In genomic region chr14:25361129-25361528, GRCm38 (mm10) we compare ENCODE assay signal across 27 mouse cellular contexts.
DNase-seq lines count a peak whose midpoint lies in the region; ATAC-seq and TF ChIP-seq lines count a peak whose summit lies in the region.
"Had no signal": no experiment of that assay in that cellular context is flagged by ENCODE, and none has a peak within 500 bp of the region (broad histone marks: within the 10 kb centered on the region; RNA-seq: fewer than 3 reads in every experiment).

No protein-coding gene starts in this region.

- no peak overlapping the region for H3K4me3 ChIP-seq in hindbrain, embryonic 13.5 days
- H3K4me3 ChIP-seq in hindbrain, embryonic 11.5 days (ENCODE audit: low read depth, low read length): no peak overlapping the region
- no peak overlapping the region for H3K4me3 ChIP-seq in midbrain, embryonic 14.5 days (replicated peaks; ENCODE audit: low read depth, low read length)
- no peak overlapping the region for H3K4me3 ChIP-seq in midbrain, postnatal 0 days (ENCODE audit: low read depth, low read length)
- H3K4me3 ChIP-seq in embryonic facial prominence, embryonic 15.5 days (replicated peaks): no peak overlapping the region
- H3K4me3 ChIP-seq: embryonic facial prominence, embryonic 12.5 days; heart, adult 2 months; heart, embryonic 10.5 days; heart, embryonic 13.5 days; hindbrain, embryonic 12.5 days had no signal

- H3K4me1 ChIP-seq in hindbrain, embryonic 13.5 days (replicated peaks): peaks cover 19% of the 10 kb centered on the region
- no peaks in the 10 kb centered on the region for H3K4me1 ChIP-seq in hindbrain, embryonic 11.5 days (replicated peaks; ENCODE audit: control insufficient read depth, insufficient read depth, low read length)
- peaks cover 10% of the 10 kb centered on the region; the same call in 1 of the 2 replicates for H3K4me1 ChIP-seq in midbrain, embryonic 14.5 days (ENCODE audit: control insufficient read depth, insufficient read depth, low read length)
- H3K4me1 ChIP-seq in midbrain, postnatal 0 days (ENCODE audit: insufficient read depth, low read length): no peaks in the 10 kb centered on the region
- H3K4me1 ChIP-seq in embryonic facial prominence, embryonic 15.5 days: peaks cover 45% of the 10 kb centered on the region

- ATAC-seq in hindbrain, embryonic 13.5 days (ENCODE audit: low FRiP score): no peak
- ATAC-seq in hindbrain, embryonic 11.5 days (ENCODE audit: low FRiP score): no peak
- no peak for ATAC-seq in midbrain, embryonic 14.5 days (ENCODE audit: low FRiP score, low TSS enrichment)
- ATAC-seq in midbrain, postnatal 0 days (ENCODE audit: low FRiP score): no peak
- ATAC-seq in embryonic facial prominence, embryonic 15.5 days (ENCODE audit: insufficient number of reproducible peaks, low FRiP score, low TSS enrichment, low read depth): no peak
- ATAC-seq: forebrain, embryonic 14.5 days; hindbrain, embryonic 16.5 days; intestine, embryonic 16.5 days had no signal

- H3K4me2 ChIP-seq in hindbrain, embryonic 13.5 days: no peak overlapping the region
- no peak overlapping the region for H3K4me2 ChIP-seq in hindbrain, embryonic 11.5 days (replicated peaks; ENCODE audit: low read depth, low read length)
- no peak overlapping the region for H3K4me2 ChIP-seq in midbrain, embryonic 14.5 days (ENCODE audit: low read length)
- H3K4me2 ChIP-seq in midbrain, postnatal 0 days (ENCODE audit: low read depth, low read length, poor library complexity, severe bottlenecking): no peak overlapping the region
- H3K4me2 ChIP-seq in embryonic facial prominence, embryonic 15.5 days (replicated peaks): no peak overlapping the region
- H3K4me2 ChIP-seq: embryonic facial prominence, embryonic 12.5 days; heart, embryonic 13.5 days; hindbrain, embryonic 12.5 days had no signal

- H3K36me3 ChIP-seq in hindbrain, embryonic 13.5 days: no peaks in the 10 kb centered on the region
- no peaks in the 10 kb centered on the region for H3K36me3 ChIP-seq in hindbrain, embryonic 11.5 days (ENCODE audit: control insufficient read depth, insufficient read depth, low read length)
- no peaks in the 10 kb centered on the region for H3K36me3 ChIP-seq in midbrain, embryonic 14.5 days (ENCODE audit: control insufficient read depth, insufficient read depth, low read length)
- H3K36me3 ChIP-seq in midbrain, postnatal 0 days (ENCODE audit: insufficient read depth, low read length): no peaks in the 10 kb centered on the region
- H3K36me3 ChIP-seq in embryonic facial prominence, embryonic 15.5 days: no peaks in the 10 kb centered on the region
- H3K36me3 ChIP-seq: embryonic facial prominence, embryonic 12.5 days; G1E; heart, embryonic 10.5 days; heart, embryonic 13.5 days; hindbrain, embryonic 12.5 days had no signal

- 0 out of 2 replicates have a peak overlapping the region, but pooled peaks have one; percentile 18 for H3K27ac ChIP-seq in hindbrain, embryonic 13.5 days
- H3K27ac ChIP-seq in hindbrain, embryonic 11.5 days (ENCODE audit: low read depth, low read length): no peak overlapping the region
- 0 out of 2 replicates have a peak overlapping the region, but pooled peaks have one; percentile 13 for H3K27ac ChIP-seq in midbrain, embryonic 14.5 days (replicated peaks; ENCODE audit: low read depth, low read length)
- no peak overlapping the region for H3K27ac ChIP-seq in midbrain, postnatal 0 days (ENCODE audit: low read depth, low read length)
- peak overlapping the region; percentile 13 for H3K27ac ChIP-seq in embryonic facial prominence, embryonic 15.5 days (replicated peaks)
- H3K27ac ChIP-seq: embryonic facial prominence, embryonic 12.5 days; heart, adult 2 months; heart, embryonic 10.5 days; hindbrain, embryonic 12.5 days had no signal

- DNase-seq in hindbrain, embryonic 11.5 days (ENCODE audit: low spot score): no peak
- DNase-seq in midbrain, embryonic 14.5 days: no peak
- DNase-seq in midbrain, postnatal 0 days (ENCODE audit: low spot score): no peak
- DNase-seq in gastrocnemius, adult 18-20 months (ENCODE audit: low spot score): no peak
- DNase-seq in liver: no peak
- DNase-seq: adrenal gland, adult 2 months; adrenal gland, postnatal 14 days; B cell, adult 2 months; cerebellum, adult 11-12 months; cerebellum, adult 8-10 months; cerebellum, postnatal 14 days; forebrain, postnatal 0 days; gastrocnemius, postnatal 25 days; heart, adult 2 months; heart, postnatal 14 days; heart, postnatal 4 days had no signal

- no peaks in the 10 kb centered on the region for H3K27me3 ChIP-seq in hindbrain, embryonic 13.5 days
- no peaks in the 10 kb centered on the region for H3K27me3 ChIP-seq in hindbrain, embryonic 11.5 days (ENCODE audit: control insufficient read depth, insufficient read depth, low read length)
- H3K27me3 ChIP-seq in midbrain, embryonic 14.5 days (ENCODE audit: control insufficient read depth, insufficient read depth, low read length): no peaks in the 10 kb centered on the region
- H3K27me3 ChIP-seq in midbrain, postnatal 0 days (ENCODE audit: insufficient read depth, low read length): no peaks in the 10 kb centered on the region
- H3K27me3 ChIP-seq in embryonic facial prominence, embryonic 15.5 days: no peaks in the 10 kb centered on the region
- H3K27me3 ChIP-seq: CH12.LX; embryonic facial prominence, embryonic 12.5 days; heart, embryonic 13.5 days; hindbrain, embryonic 12.5 days had no signal

- no peak for TF ChIP-seq CTCF in midbrain, postnatal 0 days (IDR thresholded peaks at IDR 0.05)

- WGBS in hindbrain, embryonic 13.5 days: 71% methylated on average over 3 of the region's 3 CpGs
- WGBS in hindbrain, embryonic 11.5 days: 86% methylated on average over 3 of the region's 3 CpGs
- WGBS in midbrain, embryonic 14.5 days: 49% methylated on average over 3 of the region's 3 CpGs
- WGBS in midbrain, postnatal 0 days: 61% methylated on average over 3 of the region's 3 CpGs
- WGBS in embryonic facial prominence, embryonic 15.5 days: 24% methylated on average over 3 of the region's 3 CpGs

- no peak overlapping the region for H3K9ac ChIP-seq in hindbrain, embryonic 13.5 days
- H3K9ac ChIP-seq in hindbrain, embryonic 11.5 days (ENCODE audit: low read depth, low read length): no peak overlapping the region
- H3K9ac ChIP-seq in midbrain, embryonic 14.5 days (replicated peaks; ENCODE audit: low read length): no peak overlapping the region
- H3K9ac ChIP-seq in midbrain, postnatal 0 days (replicated peaks; ENCODE audit: low read length, poor library complexity, severe bottlenecking): no peak overlapping the region
- no peak overlapping the region for H3K9ac ChIP-seq in embryonic facial prominence, embryonic 15.5 days
- H3K9ac ChIP-seq: embryonic facial prominence, embryonic 12.5 days; forebrain, postnatal 0 days; heart, embryonic 13.5 days; hindbrain, embryonic 12.5 days had no signal

- H3K9me3 ChIP-seq in hindbrain, embryonic 13.5 days: no peaks in the 10 kb centered on the region
- H3K9me3 ChIP-seq in hindbrain, embryonic 11.5 days (ENCODE audit: control insufficient read depth, low read length): no peaks in the 10 kb centered on the region
- no peaks in the 10 kb centered on the region for H3K9me3 ChIP-seq in midbrain, embryonic 14.5 days (ENCODE audit: control insufficient read depth, low read length)
- no peaks in the 10 kb centered on the region for H3K9me3 ChIP-seq in midbrain, postnatal 0 days (ENCODE audit: low read length)
- H3K9me3 ChIP-seq in embryonic facial prominence, embryonic 15.5 days (replicated peaks): no peaks in the 10 kb centered on the region
- H3K9me3 ChIP-seq: embryonic facial prominence, embryonic 12.5 days; heart, embryonic 10.5 days; heart, embryonic 13.5 days; hindbrain, embryonic 12.5 days had no signal

Comparison
In these comparisons a context has a peak if more than half of its experiments do, and no peak if none do; other contexts are left out.
1. H3K27ac ChIP-seq: peak in hindbrain, embryonic 13.5 days (single experiment), midbrain, embryonic 14.5 days (single experiment) and embryonic facial prominence, embryonic 15.5 days (single experiment); none in hindbrain, embryonic 11.5 days (single experiment) and midbrain, postnatal 0 days (single experiment).